Mouse (Mus musculus): ENCODE data around the gene Pip5k1b.

DNA sequence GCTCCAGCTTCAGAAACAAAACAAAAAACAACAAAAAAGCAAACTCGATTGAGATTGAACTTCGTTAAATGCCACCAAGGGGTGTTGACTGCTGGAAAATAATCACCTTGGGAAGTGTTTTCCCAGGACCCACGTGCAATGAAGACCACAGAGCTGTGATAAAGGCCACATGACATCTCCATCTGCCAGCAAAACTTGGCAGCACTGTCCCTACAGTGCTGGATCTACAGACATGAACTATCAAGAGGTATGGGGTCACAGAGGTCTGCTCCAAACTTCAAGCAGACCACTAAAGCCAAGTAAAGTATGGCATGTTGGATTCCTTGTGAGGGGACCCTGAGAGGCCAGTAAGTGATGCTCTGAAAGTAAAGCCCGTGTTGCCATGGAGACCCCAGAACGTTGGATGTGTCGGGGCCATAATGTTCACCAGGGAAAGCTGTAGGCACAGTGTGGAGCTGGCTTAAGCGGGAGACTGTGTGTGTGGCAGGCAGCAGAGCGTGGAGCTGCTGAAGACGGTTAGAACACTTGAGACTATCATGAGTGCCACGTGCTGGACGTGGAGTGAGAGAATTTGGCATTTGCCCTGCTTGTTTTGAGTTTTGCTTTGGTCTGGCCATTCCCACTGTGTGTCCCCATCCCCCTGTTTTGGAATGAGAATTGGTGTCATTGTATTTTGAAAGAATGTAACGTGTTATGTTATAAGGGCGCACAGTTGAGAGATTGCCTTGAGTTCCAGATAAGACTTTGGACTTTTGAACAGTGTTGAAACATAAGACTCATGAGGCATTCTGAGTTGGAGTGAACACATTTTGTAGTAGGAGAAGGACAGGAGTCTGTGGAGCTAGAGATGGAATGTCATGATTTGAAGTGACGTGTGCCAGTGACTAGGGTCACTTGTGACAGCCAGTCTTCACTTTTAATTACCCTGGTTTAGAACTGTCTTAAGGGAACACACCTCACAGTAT, 12.0 kb downstream of the Pip5k1b start:
- TF ChIP-seq CTCF (IDR thresholded peaks at IDR 0.05), result no peak
- no peak for TF ChIP-seq POLR2A (IDR thresholded peaks at IDR 0.05; ENCODE audit: insufficient read depth, low read depth, low read length)
- TF ChIP-seq EP300 (IDR thresholded peaks at IDR 0.05; ENCODE audit: insufficient read depth, low read depth, low read length), result no peak
